Comparison of ENCODE assay signal across 25 mouse cellular contexts in the genomic region with DNA sequence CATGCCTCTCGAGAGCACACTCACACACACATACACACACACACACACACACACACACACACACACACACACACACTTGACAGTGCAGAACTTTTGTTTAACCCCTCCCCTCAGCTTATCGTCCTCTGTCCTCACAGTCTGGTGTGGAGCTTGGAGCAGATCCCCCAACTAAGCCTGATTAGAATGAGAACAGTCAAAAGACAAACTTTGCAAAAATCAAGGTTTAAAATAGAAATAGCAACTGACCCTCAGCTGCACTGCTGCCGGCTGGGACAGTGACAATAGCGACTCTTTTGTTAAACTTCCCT. TPM values are rescaled to one million over a fixed set of nuclear protein-coding genes. Genes with fewer than 3 reads are reported as not detected.
DNase-seq lines count a peak whose midpoint lies in the region; ATAC-seq and TF ChIP-seq lines count a peak whose summit lies in the region.
"Had no signal": no experiment of that assay in that cellular context is flagged by ENCODE, and none has a peak within 500 bp of the region (broad histone marks: within the 10 kb centered on the region; RNA-seq: fewer than 3 reads in every experiment).

No protein-coding gene starts in this region.

- intact Hi-C loops in heart, adult 2 months (cut with DNase I), result no loop called here

- ATAC-seq in forebrain, embryonic 11.5 days (replicated peaks; ENCODE audit: low FRiP score), result peak; percentile 38; the same call in 1 of the 2 replicates
- no peak for ATAC-seq in forebrain, embryonic 15.5 days (replicated peaks)
- no peak for ATAC-seq in heart, embryonic 13.5 days (ENCODE audit: extremely low read depth, insufficient number of reproducible peaks, low FRiP score, low TSS enrichment)
- ATAC-seq in midbrain, embryonic 16.5 days, result no peak
- ATAC-seq: intestine, postnatal 0 days had no signal

- no peak for TF ChIP-seq CTCF in heart, adult 2 months (IDR thresholded peaks at IDR 0.05)

- H3K4me2 ChIP-seq in forebrain, embryonic 11.5 days (ENCODE audit: low read depth, low read length, severe bottlenecking), result no peak overlapping the region
- H3K4me2 ChIP-seq in forebrain, embryonic 15.5 days (replicated peaks), result no peak overlapping the region
- H3K4me2 ChIP-seq in heart, embryonic 13.5 days, result 0 out of 2 replicates have a peak overlapping the region, but pooled peaks have one; percentile 4
- H3K4me2 ChIP-seq in midbrain, embryonic 16.5 days (ENCODE audit: low read length), result no peak overlapping the region
- H3K4me2 ChIP-seq: embryonic facial prominence, embryonic 15.5 days; limb, embryonic 15.5 days; liver, embryonic 13.5 days; neural tube, embryonic 12.5 days had no signal

- H3K27ac ChIP-seq in forebrain, embryonic 11.5 days (ENCODE audit: low read depth, low read length), result no peak overlapping the region
- no peak overlapping the region for H3K27ac ChIP-seq in forebrain, embryonic 15.5 days (replicated peaks)
- no peak overlapping the region for H3K27ac ChIP-seq in heart, embryonic 13.5 days (replicated peaks)
- H3K27ac ChIP-seq in heart, adult 2 months, result no peak overlapping the region
- peak overlapping the region; percentile 79 for H3K27ac ChIP-seq in midbrain, embryonic 10.5 days (replicated peaks)
- no peak overlapping the region for H3K27ac ChIP-seq in midbrain, embryonic 16.5 days (ENCODE audit: low read length)
- 0 out of 2 replicates have a peak overlapping the region, but pooled peaks have one; percentile 42 for H3K27ac ChIP-seq in embryonic facial prominence, embryonic 10.5 days (replicated peaks)
- H3K27ac ChIP-seq: embryonic facial prominence, embryonic 15.5 days; limb, embryonic 10.5 days; limb, embryonic 15.5 days; liver, embryonic 13.5 days; neural tube, embryonic 12.5 days had no signal

- TF ChIP-seq EP300 in heart, adult 2 months (IDR thresholded peaks at IDR 0.05; ENCODE audit: insufficient read depth, low read depth, low read length), result no peak

- no peak for DNase-seq in forebrain, embryonic 11.5 days (ENCODE audit: low spot score)
- DNase-seq in heart, adult 2 months, result no peak
- peak; percentile 35 for DNase-seq in midbrain, embryonic 10.5 days (ENCODE audit: low spot score)
- no peak for DNase-seq in embryonic facial prominence, embryonic 10.5 days (ENCODE audit: low spot score)
- DNase-seq: adrenal gland, adult 8-10 months; cerebellum, adult 2 months; cerebellum, postnatal 14 days; gastrocnemius, postnatal 25 days; heart, adult 18-20 months; kidney, adult 9 months; kidney, postnatal 10 days; liver, embryonic 13.5 days; lung, adult 18-20 months; lung, postnatal 10 days; thymus, postnatal 4 days had no signal

- no peak overlapping the region for H3K9ac ChIP-seq in forebrain, embryonic 11.5 days (ENCODE audit: low read length)
- H3K9ac ChIP-seq in forebrain, embryonic 15.5 days (replicated peaks), result no peak overlapping the region
- no peak overlapping the region for H3K9ac ChIP-seq in heart, embryonic 13.5 days
- no peak overlapping the region for H3K9ac ChIP-seq in heart, adult 2 months (ENCODE audit: low read depth, low read length)
- H3K9ac ChIP-seq in midbrain, embryonic 16.5 days (ENCODE audit: low read depth, low read length), result no peak overlapping the region
- H3K9ac ChIP-seq: embryonic facial prominence, embryonic 15.5 days; limb, embryonic 15.5 days; liver, embryonic 13.5 days had no signal

- no peak overlapping the region for H3K4me3 ChIP-seq in forebrain, embryonic 11.5 days (ENCODE audit: low read depth, low read length)
- H3K4me3 ChIP-seq in forebrain, embryonic 15.5 days, result no peak overlapping the region
- no peak overlapping the region for H3K4me3 ChIP-seq in heart, embryonic 13.5 days
- no peak overlapping the region for H3K4me3 ChIP-seq in heart, adult 2 months
- H3K4me3 ChIP-seq in midbrain, embryonic 10.5 days, result no peak overlapping the region
- H3K4me3 ChIP-seq in midbrain, embryonic 16.5 days (ENCODE audit: low read depth, low read length), result no peak overlapping the region
- H3K4me3 ChIP-seq in embryonic facial prominence, embryonic 10.5 days, result no peak overlapping the region
- H3K4me3 ChIP-seq: embryonic facial prominence, embryonic 15.5 days; limb, embryonic 10.5 days; limb, embryonic 15.5 days; liver, embryonic 13.5 days; myocyte; neural tube, embryonic 12.5 days had no signal

- TF ChIP-seq POLR2A in heart, adult 2 months (IDR thresholded peaks at IDR 0.05; ENCODE audit: insufficient read depth, low read depth, low read length), result no peak

- no peaks in the 10 kb centered on the region for H3K9me3 ChIP-seq in forebrain, embryonic 11.5 days (ENCODE audit: control insufficient read depth, low read length)
- no peaks in the 10 kb centered on the region for H3K9me3 ChIP-seq in forebrain, embryonic 15.5 days
- H3K9me3 ChIP-seq in heart, embryonic 13.5 days, result no peaks in the 10 kb centered on the region
- no peaks in the 10 kb centered on the region; the same call in 1 of the 2 replicates for H3K9me3 ChIP-seq in midbrain, embryonic 10.5 days (replicated peaks)
- no peaks in the 10 kb centered on the region for H3K9me3 ChIP-seq in midbrain, embryonic 16.5 days (replicated peaks; ENCODE audit: control insufficient read depth, low read length, poor library complexity, severe bottlenecking)
- no peaks in the 10 kb centered on the region for H3K9me3 ChIP-seq in embryonic facial prominence, embryonic 10.5 days
- H3K9me3 ChIP-seq: embryonic facial prominence, embryonic 15.5 days; limb, embryonic 10.5 days; limb, embryonic 15.5 days; liver, embryonic 13.5 days; neural tube, embryonic 12.5 days had no signal

- no peaks in the 10 kb centered on the region for H3K36me3 ChIP-seq in forebrain, embryonic 11.5 days (ENCODE audit: control insufficient read depth, insufficient read depth, low read length)
- H3K36me3 ChIP-seq in forebrain, embryonic 15.5 days, result no peaks in the 10 kb centered on the region
- no peaks in the 10 kb centered on the region for H3K36me3 ChIP-seq in heart, embryonic 13.5 days
- H3K36me3 ChIP-seq in heart, adult 2 months (ENCODE audit: control insufficient read depth, insufficient read depth, low read length), result no peaks in the 10 kb centered on the region
- H3K36me3 ChIP-seq in midbrain, embryonic 10.5 days, result peaks cover 8% of the 10 kb centered on the region; the same call in 1 of the 2 replicates
- H3K36me3 ChIP-seq in midbrain, embryonic 16.5 days (ENCODE audit: control insufficient read depth, insufficient read depth, low read length), result no peaks in the 10 kb centered on the region
- no peaks in the 10 kb centered on the region for H3K36me3 ChIP-seq in embryonic facial prominence, embryonic 10.5 days (replicated peaks)
- H3K36me3 ChIP-seq: embryonic facial prominence, embryonic 15.5 days; G1E; limb, embryonic 10.5 days; limb, embryonic 15.5 days; liver, embryonic 13.5 days; neural tube, embryonic 12.5 days had no signal

- WGBS in forebrain, embryonic 11.5 days, result 18% methylated on average over 4 of the region's 4 CpGs
- WGBS in forebrain, embryonic 15.5 days, result 12% methylated on average over 4 of the region's 4 CpGs
- WGBS in heart, embryonic 13.5 days, result 14% methylated on average over 4 of the region's 4 CpGs
- WGBS in heart, adult 2 months, result 26% methylated on average over 4 of the region's 4 CpGs
- WGBS in midbrain, embryonic 10.5 days, result 16% methylated on average over 4 of the region's 4 CpGs
- 9% methylated on average over 4 of the region's 4 CpGs for WGBS in midbrain, embryonic 16.5 days
- 32% methylated on average over 4 of the region's 4 CpGs for WGBS in embryonic facial prominence, embryonic 10.5 days

- no peaks in the 10 kb centered on the region for H3K79me2 ChIP-seq in heart, adult 2 months (replicated peaks; ENCODE audit: control insufficient read depth, insufficient read depth, low read length)

- H3K4me1 ChIP-seq in forebrain, embryonic 11.5 days (replicated peaks; ENCODE audit: control insufficient read depth, insufficient read depth, low read length), result peaks cover 19% of the 10 kb centered on the region
- peaks cover 38% of the 10 kb centered on the region for H3K4me1 ChIP-seq in forebrain, embryonic 15.5 days
- H3K4me1 ChIP-seq in heart, embryonic 13.5 days, result peaks cover 27% of the 10 kb centered on the region
- no peaks in the 10 kb centered on the region for H3K4me1 ChIP-seq in heart, adult 2 months (ENCODE audit: control insufficient read depth, insufficient read depth, low read length)
- peaks cover 76% of the 10 kb centered on the region for H3K4me1 ChIP-seq in midbrain, embryonic 10.5 days
- peaks cover 17% of the 10 kb centered on the region for H3K4me1 ChIP-seq in midbrain, embryonic 16.5 days (ENCODE audit: control insufficient read depth, insufficient read depth, low read length)
- H3K4me1 ChIP-seq in embryonic facial prominence, embryonic 10.5 days, result peaks cover 52% of the 10 kb centered on the region
- H3K4me1 ChIP-seq: embryonic facial prominence, embryonic 15.5 days; limb, embryonic 15.5 days; liver, embryonic 13.5 days had no signal

- no peaks in the 10 kb centered on the region for H3K27me3 ChIP-seq in forebrain, embryonic 11.5 days (ENCODE audit: control insufficient read depth, insufficient read depth, low read length)
- no peaks in the 10 kb centered on the region for H3K27me3 ChIP-seq in forebrain, embryonic 15.5 days
- H3K27me3 ChIP-seq in heart, embryonic 13.5 days (replicated peaks), result peaks cover 20% of the 10 kb centered on the region
- H3K27me3 ChIP-seq in heart, adult 2 months (ENCODE audit: control insufficient read depth, insufficient read depth, low read length), result no peaks in the 10 kb centered on the region
- H3K27me3 ChIP-seq in midbrain, embryonic 10.5 days (ENCODE audit: low read depth, poor library complexity, severe bottlenecking), result no peaks in the 10 kb centered on the region
- H3K27me3 ChIP-seq in midbrain, embryonic 16.5 days (ENCODE audit: control insufficient read depth, insufficient read depth, low read depth, low read length), result no peaks in the 10 kb centered on the region
- H3K27me3 ChIP-seq in embryonic facial prominence, embryonic 10.5 days (replicated peaks; ENCODE audit: low read depth, poor library complexity, severe bottlenecking), result 0 out of 2 replicates have a peak, but pooled peaks cover 4% of the 10 kb centered on the region
- H3K27me3 ChIP-seq: embryonic facial prominence, embryonic 15.5 days; limb, embryonic 15.5 days; liver, embryonic 13.5 days; neural tube, embryonic 12.5 days had no signal

RNA-seq across cellular contexts. Expression of gene Zfp536, which starts 37.1 kb away (rescaled TPM):
- 34.4 and 41.8 TPM in 2 replicates for polyA plus RNA-seq in forebrain, embryonic 11.5 days (2014; fragmentation: Nextera tagmentation; extraction: Ambion mirVana)
- 35.9 and 36.0 TPM in 2 replicates for polyA plus RNA-seq in forebrain, embryonic 15.5 days (2015; fragmentation: Nextera tagmentation; extraction: Ambion mirVana)
- polyA plus RNA-seq in heart, embryonic 13.5 days (2015; fragmentation: Nextera tagmentation; extraction: Ambion mirVana), result 4.3 and 5.0 TPM in 2 replicates
- total RNA-seq in heart, adult 2 months (2021), result 10 to 100 TPM in 1 of 2 experiments, 1 to 10 TPM in 1; 7.7 to 10.1 TPM
- 3.1 and 3.8 TPM in 2 replicates for polyA plus RNA-seq in heart, adult 2 months (2012; rRNA removed)
- polyA plus RNA-seq in midbrain, embryonic 10.5 days (2016; fragmentation: Nextera tagmentation; extraction: Ambion mirVana), result 31.0 and 40.3 TPM in 2 replicates
- 24.4 and 30.5 TPM in 2 replicates for polyA plus RNA-seq in midbrain, embryonic 16.5 days (2015; fragmentation: Nextera tagmentation; extraction: Ambion mirVana)
- polyA plus RNA-seq in embryonic facial prominence, embryonic 10.5 days (2016; fragmentation: Nextera tagmentation; extraction: Ambion mirVana), result 15.6 and 19.0 TPM in 2 replicates
- polyA plus RNA-seq: G1E, myocyte had no signal

Comparison
In these comparisons a context has a peak if more than half of its experiments do, and no peak if none do; other contexts are left out.
1. H3K27ac ChIP-seq: peak in midbrain, embryonic 10.5 days (single experiment) and embryonic facial prominence, embryonic 10.5 days (single experiment); none in forebrain, embryonic 11.5 days (single experiment), forebrain, embryonic 15.5 days (single experiment), heart, embryonic 13.5 days (single experiment), heart, adult 2 months (single experiment) and midbrain, embryonic 16.5 days (single experiment).